Mouse (Mus musculus) forebrain, embryonic 12.5 days (tissue): ENCODE data around the gene Orm3. TPM values are rescaled to one million over a fixed set of nuclear protein-coding genes. Genes with fewer than 3 reads are reported as not detected.

Experiments
- ATAC-seq: fragments of 200-750 bp; cut with Nextera tagmentation; 2 replicates; pipeline ENCODE4 v1.8.0; 2017; ENCODE audit warnings: moderate TSS enrichment; ENCODE audit not compliant: low FRiP score
- H3K27ac ChIP-seq: fragments of 300-500 bp; sonication (generic); 2 replicates; pipeline ENCODE4 v1.5.1; 2016; ENCODE audit warnings: mild to moderate bottlenecking
- H3K27me3 ChIP-seq: fragments of 300-500 bp; sonication (generic); 2 replicates; pipeline ENCODE4 v1.6.1; 2016; ENCODE audit warnings: mild to moderate bottlenecking
- H3K36me3 ChIP-seq: fragments of 300-500 bp; sonication (generic); replicated peaks from 2 replicates; pipeline ENCODE4 v1.6.1; 2016; ENCODE audit warnings: mild to moderate bottlenecking
- H3K4me1 ChIP-seq: fragments of 300-500 bp; sonication (generic); 2 replicates; pipeline ENCODE4 v1.6.1; 2016
- H3K4me2 ChIP-seq: fragments of 300-500 bp; sonication (generic); 2 replicates; pipeline ENCODE4 v1.6.1; 2016; ENCODE audit warnings: mild to moderate bottlenecking, moderate library complexity
- H3K4me3 ChIP-seq: fragments of 300-500 bp; sonication (generic); replicated peaks from 2 replicates; pipeline ENCODE4 v1.5.1; 2016; ENCODE audit warnings: mild to moderate bottlenecking
- H3K9ac ChIP-seq: fragments of 300-500 bp; sonication (generic); 2 replicates; pipeline ENCODE4 v1.6.1; 2016; ENCODE audit warnings: mild to moderate bottlenecking
- H3K9me3 ChIP-seq: fragments of 300-500 bp; sonication (generic); 2 replicates; pipeline ENCODE4 v1.6.1; 2016
- WGBS: fragments of 180-500 bp; shearing (Covaris S2); methylation state at CpG from one replicate; pipeline ENCODE4 v1.1.7; 2016; 5-methylcytosine and 5-hydroxymethylcytosine counted together
- polyA plus RNA-seq: library from polyadenylated mRNA; unstranded; fragments of >200 nt; fragmentation: Nextera tagmentation; extraction: Ambion mirVana; gene quantifications from 2 replicates; pipeline ENCODE4 v1.2.1, GENCODE M21; 2016

Gene Orm3
- polyA plus RNA-seq, 1 experiment from 2014 or later: not detected

- ATAC-seq: no peak
- H3K9me3 ChIP-seq: no peaks in the 10 kb centered on the region
- peak overlapping the region; percentile 89 for H3K4me2 ChIP-seq
- whole genome bisulfite sequencing: 59% methylated on average over 7 of the region's 7 CpGs
- H3K4me3 ChIP-seq: peak overlapping the region; percentile 65
- H3K9ac ChIP-seq: peak overlapping the region; percentile 38
- H3K36me3 ChIP-seq: no peaks in the 10 kb centered on the region
- peaks cover 51% of the 10 kb centered on the region for H3K4me1 ChIP-seq
- peaks cover 7% of the 10 kb centered on the region; the same call in 1 of the 2 replicates for H3K27me3 ChIP-seq
- H3K27ac ChIP-seq: peak overlapping the region; percentile 64; the same call in 1 of the 2 replicates
These were observed 52.3 kb downstream of the Orm3 start for GRCm38 (mm10) chr4:63408247-63408646.

GRCm38 (mm10) chr4:63408649-63409048 is 52.7 kb downstream of the Orm3 start:
- Histone ChIP-seq H3K4me2 (peak overlapping the region; percentile 89), H3K9me3 (no peaks in the 10 kb centered on the region), H3K4me1 (peaks cover 47% of the 10 kb centered on the region), H3K36me3 (no peaks in the 10 kb centered on the region), H3K9ac (peak overlapping the region; percentile 38), H3K27ac (peak overlapping the region; percentile 64; the same call in 1 of the 2 replicates), H3K27me3 (peaks cover 7% of the 10 kb centered on the region; the same call in 1 of the 2 replicates), H3K4me3 (peak overlapping the region; percentile 65)
- 11% methylated on average over 8 of the region's 8 CpGs for WGBS
- ATAC-seq: peak; percentile 61

Other genes starting within 250 kb of the Orm3 start
- not detected in 2 replicates for gene Ambp, start 201.4 kb upstream of the Orm3 start, polyA plus RNA-seq
- gene Kif12, start 184.0 kb upstream of the Orm3 start, polyA plus RNA-seq: not detected in 2 replicates
- 3.7 and 4.1 TPM in 2 replicates for gene Col27a1, start 142.2 kb upstream of the Orm3 start, polyA plus RNA-seq
- not detected in 2 replicates for gene Orm1, start 11.6 kb upstream of the Orm3 start, polyA plus RNA-seq
- not detected in 2 replicates for gene Orm2, start 6.3 kb downstream of the Orm3 start, polyA plus RNA-seq
- 24.6 and 29.3 TPM in 2 replicates for gene Akna, start 47.2 kb downstream of the Orm3 start, polyA plus RNA-seq
- 9.4 and 10.5 TPM in 2 replicates for gene Whrn, start 139.8 kb downstream of the Orm3 start, polyA plus RNA-seq
- 341 and 346 TPM in 2 replicates for gene Atp6v1g1, start 188.6 kb downstream of the Orm3 start, polyA plus RNA-seq
- gene Tmem268, start 202.6 kb downstream of the Orm3 start, polyA plus RNA-seq: 6.6 and 7.3 TPM in 2 replicates
- gene Gm11213, start 249.1 kb downstream of the Orm3 start, polyA plus RNA-seq: not detected in 2 replicates